Mouse (Mus musculus) right cerebral cortex, postnatal 25 days (tissue): ENCODE measurements at regions not wholly inside any gene's neighbourhood (a gene's known extent, or its start where the extent isn't known, plus 50 kb on each side); places are given as distances from the start of the nearest gene placed in this dataset.

Experiments
- DNase-seq: peaks from one replicate; pipeline ENCODE4 v3.0.0; 2022

DNA sequence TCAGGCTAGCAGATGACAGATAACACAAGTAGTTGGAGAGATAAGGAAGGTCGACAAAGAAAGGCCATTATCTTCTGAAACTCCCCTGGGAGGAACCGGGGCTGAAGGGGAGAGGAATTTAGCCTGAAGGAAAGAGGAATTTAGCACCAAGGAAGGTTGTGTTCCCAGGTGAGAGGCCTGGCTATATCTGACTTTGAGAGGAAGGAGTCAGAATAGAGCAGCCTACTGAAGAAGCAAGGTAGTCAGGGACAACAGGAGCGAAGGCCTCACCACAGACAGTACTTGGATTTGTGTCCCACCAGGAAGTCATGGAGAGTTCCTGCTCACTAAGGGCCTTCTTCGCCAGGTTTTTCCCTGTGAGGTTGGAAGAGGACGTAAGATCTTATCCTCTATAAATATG lies 102.2 kb downstream of the Tmco5 start:
- DNase-seq: no peak

DNA sequence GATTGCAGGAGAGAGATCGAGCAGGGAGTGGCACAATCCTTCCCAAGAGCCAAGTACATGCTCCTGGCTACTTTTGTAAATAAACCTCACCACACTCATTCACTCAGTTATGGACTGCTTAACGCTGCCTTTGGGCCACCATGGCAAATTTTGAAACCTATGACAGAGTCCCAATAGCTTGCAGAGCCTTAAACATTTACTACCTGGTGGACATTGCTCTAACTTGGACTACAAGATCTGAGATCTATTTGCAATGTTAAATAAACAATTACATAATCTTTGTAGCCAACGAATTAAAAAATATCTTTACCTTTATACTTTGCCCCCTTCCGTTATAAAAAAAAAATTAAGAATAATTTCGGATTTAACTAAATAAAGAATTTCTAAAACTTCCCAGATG lies 104.9 kb downstream of the Tmco5 start:
- no peak for DNase-seq

DNA sequence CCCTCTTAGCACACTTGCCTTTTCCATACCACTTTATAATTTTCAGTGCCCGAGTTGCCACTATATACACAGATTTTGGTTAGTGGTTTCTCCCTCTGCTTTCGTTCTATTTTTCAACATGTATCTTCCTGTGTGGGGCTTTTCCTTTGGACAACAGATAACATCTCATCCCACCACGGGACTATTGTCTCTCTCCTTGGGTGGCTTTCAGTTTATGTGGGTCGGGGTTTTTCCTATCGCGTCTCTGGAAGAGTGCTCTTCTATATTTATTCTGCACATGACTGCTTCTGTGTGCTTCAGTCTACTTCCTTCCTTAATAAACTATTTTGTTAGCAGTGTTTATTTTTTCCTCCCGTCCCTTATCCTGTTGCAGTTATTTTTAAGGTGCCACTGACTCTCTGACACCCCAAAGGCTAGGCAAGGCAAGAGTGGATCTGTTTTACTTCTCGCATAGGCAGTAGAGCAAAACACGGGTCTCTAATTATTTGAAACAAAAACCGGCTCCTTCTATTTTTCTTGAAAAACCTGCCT lies 105.4 kb downstream of the Tmco5 start:
- no peak for DNase-seq

DNA sequence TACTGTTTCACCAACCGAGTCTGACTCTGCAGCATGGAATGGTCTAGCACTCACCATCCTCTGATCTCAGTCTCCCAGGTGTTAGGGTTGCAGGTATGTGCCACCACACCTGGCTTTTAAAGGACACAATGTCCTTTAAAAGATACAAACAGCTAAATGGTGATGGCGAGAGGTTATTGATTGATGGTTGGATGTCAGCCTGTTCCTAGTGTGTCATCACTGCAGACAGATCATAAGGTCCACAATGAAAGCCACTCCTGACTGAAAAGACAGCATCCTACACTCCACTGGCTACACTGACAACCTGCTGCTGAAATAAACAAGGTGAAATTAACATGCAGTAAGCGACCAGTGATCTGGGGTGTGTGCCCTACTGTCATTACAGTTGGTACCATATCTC lies 106.1 kb downstream of the Tmco5 start:
- DNase-seq: no peak

DNA sequence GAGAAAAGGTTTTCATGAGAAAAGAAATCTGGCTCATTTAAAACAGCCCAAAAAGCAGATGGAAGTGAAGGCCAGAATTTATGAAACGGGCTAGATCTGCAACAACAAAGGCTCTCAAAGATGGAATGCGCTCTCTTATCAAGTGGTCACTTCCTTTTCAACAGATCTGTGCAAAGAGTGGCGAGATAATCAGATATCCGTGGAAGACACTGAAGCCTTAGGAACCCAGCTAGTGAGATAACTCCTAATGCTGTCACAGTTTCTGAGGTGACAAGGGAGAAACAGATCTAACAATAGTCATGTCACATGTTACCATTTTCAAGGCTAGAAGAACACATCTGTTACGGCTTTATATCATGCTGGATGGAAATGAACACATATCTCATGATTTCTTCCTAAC lies 107.1 kb downstream of the Tmco5 start:
- no peak for DNase-seq

DNA sequence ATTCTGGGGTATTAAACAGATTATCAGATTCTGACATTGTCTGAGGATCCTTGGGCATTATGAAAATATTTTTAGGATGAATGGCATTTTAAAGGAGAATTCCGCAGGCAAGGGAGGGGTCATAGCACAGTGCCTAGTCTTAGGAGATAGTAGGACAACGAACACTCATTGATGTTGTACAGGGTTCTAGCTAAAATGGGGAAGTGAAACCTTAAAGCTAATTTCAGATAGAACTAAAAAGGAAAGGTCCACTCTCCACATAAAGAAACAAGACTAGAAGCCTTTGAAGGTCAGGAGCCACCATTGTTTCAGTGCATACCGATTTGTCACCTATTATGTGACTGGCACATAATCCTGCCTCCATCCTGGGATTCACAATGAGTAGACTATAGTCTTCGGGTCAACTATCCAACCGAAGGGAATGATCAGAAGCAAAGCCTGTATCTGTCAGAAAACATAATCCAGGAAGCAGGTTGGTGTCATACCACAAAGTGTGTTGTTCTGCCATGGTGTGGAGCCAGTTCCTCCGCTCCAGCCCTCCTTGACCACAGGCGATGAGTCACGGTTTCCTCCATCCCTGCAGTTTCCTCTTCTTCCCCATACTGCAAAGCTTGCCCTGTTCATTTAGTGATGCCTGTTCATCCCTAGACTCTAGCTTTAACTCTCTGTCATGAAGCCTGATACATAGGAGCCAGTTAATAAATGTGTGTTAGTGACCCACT lies 110.6 kb downstream of the Tmco5 start:
- DNase-seq: no peak

DNA sequence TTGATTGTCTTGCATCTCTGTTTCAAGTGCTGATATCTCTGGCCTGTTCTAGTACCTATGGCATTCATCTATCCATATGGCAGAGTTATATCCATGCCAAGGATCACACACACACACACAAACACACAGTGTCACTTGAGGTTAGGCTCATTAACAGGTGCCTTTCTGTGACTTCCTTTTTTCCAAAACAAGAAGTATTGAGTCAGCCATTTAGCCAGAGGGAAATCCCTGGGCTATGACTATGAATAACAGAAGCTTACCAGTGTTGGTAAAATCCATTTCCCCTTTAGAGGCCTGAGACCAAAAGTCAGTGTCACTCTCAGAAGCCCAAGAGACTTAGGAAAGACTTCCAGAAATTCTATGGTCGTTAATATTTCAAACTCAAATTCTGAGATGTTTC lies 111.6 kb downstream of the Tmco5 start:
- DNase-seq: no peak

DNA sequence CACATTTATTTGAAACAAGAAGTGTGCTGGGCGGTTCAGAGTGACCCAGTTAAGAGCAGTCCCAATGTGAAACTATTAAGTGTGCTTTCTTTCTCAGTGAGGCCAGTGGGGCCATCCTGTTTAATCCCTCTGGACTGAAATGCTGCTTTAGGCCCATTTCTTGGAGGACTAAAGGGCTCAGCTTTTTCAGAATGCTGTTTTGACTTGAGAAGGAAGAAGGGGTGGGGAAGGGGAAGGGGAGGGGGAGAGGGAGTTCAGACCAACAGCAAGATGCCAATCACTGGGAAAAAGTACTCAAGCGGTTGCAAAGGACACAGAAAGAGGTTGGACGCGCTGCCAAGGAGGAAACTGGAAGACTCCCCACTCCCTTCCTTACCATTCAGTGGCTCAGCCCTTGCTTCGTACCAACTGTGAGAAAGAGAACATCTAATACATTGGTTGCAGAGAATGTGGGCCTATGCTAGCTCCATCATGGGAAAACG lies 113.1 kb downstream of the Tmco5 start:
- no peak for DNase-seq

DNA sequence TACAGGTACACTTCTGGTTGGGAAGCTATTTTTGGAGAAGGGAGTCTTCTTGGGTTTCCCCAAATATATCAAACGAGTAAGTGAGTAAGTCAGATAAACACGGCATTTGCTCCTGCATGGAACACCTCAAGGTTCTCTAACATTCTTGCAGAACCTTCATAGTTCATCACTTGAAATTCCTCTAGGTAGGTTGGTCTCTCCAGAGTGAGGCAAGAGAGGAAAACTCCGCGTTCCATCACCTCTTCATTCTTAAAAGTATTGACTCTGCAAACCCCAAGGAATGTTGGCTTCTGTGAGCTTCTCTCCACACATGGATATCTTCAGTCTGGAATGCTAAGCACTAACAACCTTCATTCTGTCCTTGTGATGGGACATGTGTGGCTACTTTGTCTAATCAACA lies 115.2 kb downstream of the Tmco5 start:
- no peak for DNase-seq

DNA sequence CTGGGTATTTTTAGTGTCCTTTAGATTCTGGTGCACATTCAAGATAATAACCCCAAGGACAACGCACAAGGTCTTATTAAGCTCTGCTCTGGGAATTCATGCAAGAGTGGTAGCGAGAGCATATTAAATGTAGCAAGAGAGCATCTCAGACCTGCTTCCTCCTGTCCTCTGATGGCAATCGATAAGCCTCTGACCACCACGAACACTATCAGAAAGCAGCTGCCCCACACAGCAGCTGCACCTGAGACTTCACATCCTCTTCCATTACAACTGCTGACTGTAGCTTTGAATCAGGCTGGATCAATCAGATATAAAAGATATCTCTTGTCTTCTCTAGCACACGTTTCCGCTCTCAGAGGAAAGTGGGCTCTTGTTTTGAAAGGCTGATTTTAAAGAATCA lies 117.8 kb downstream of the Tmco5 start:
- DNase-seq: no peak

DNA sequence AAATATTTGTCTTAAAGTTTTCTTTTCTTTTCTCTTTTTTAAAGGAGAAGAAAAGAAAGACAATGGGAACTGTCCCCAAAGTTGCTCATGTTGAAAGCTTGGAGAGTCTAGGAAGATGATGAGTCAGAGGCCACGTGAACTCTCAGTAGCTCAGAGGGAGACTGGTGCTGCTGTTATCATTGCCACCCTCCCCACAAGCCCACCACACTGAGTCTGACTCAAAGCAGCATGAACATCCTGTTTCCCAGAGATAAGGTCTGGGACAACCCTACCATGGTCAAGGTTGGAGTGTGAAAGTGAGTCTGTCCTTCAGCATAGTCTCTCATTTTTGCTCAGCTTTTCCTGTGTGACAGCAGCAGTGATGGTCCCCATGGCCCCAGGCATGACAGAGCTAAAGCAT lies 120.3 kb downstream of the Tmco5 start:
- no peak for DNase-seq

DNA sequence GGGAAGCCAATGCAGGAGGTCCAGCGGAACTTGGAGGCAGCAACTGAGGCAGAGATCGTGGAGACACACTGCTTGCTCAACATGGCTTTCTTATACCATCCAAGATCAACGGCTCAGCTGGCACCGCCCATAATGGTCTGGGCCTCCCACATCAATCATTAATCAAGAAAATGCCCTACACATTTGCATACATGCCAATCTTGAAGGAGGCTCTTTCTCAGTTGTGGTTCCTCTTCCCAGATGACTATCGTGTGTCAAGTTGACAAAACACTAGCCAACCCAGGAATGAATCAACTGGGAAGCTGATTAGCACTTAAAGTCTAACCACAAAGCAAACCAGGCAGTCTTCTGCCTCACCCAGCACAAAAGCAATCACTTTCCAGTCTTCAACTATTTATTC lies 121.1 kb downstream of the Tmco5 start:
- no peak for DNase-seq

DNA sequence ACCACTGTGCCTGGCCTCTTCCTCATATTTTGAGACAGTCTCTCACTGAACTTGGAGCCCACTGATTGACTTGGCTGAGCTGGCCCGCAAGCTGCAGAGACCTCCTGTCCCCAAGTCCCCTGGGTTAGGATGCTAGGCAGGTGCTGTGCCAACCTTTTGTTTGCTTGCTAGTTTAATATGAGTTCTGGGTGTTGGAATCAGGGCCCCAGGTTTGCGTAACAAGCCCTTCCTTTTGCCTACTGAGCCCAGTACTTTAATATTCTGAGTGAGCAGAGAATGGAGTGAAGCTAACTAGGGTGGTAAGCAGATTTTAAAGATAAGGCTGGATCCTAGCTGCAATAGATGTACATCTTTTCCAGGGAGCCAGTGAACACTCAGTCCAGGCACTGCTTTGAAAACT lies 117.2 kb upstream of the Spred1 start:
- DNase-seq: no peak

DNA sequence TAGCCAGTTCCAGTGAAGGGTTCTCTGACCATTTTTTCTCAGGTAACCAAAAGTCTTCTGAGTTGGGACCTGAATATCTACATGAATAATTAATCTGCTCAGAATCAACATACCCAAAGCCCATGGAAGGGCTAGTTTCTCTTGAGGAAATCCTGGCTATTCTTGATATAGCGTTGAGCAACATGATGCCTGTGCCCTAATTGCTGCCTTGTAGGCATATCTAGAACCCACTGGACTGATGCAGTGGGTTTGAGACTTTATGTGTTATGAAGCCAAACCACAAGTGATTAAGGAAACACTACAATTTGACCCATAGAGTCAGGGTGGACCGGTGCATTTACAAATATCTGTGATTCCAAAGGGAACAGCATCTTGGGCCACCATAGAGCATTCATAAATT lies 114.3 kb upstream of the Spred1 start:
- DNase-seq: no peak

DNA sequence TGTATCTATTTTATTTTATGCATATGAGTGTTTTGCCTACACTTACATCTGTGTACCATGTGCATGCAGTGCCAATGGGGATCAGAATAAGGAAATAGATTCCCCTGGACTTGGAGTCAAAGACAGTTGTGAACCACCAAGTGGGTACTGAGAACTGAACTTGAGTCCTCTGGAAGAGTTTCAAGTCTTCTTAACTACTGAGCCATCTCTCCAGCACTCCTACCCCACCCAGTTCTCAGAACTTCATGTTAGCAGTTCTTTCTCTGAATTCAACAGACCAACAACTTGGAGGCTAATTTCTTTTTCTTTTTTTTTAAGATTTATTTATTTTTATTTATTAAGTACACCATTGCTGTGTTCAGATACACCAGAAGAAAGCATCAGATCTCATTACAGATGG lies 112.3 kb upstream of the Spred1 start:
- DNase-seq: no peak

DNA sequence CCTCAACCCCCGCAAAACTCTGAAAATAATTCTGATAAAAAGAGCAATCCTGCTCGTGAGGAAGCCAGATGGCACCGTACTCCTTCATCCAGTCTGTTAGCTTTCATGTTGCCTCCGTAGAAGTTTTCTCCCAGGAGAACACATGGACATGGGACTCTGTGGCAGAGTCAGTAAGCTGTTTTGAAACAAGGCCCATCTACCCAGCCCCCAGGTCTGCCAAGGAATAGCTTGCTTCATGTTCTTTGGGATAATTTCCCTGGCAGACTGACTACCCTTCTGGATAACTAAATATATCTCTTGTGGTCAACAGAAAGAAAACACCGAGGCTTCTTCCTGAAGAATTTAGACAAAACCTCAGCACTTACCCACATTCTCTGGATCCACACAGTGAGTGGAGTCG lies 111.2 kb upstream of the Spred1 start:
- DNase-seq: peak; percentile 22

DNA sequence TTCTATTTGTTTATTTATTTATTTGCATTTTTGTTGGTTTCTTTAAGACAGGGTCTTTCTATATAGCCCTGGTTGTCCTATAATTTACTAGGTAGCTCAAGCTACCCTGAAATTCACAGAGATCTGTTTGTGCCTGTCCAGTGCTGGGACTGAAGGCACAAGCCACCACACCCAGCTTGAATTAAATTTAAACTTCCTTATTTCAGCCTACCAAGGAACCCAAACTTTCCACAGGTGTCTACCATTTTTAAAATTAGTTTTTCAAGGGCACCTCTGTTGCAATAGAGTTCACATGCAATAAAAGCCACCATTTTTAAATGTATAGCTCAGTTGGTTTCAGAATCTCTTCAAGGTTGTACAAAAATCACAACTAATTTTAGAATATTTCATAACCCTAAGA lies 110.2 kb upstream of the Spred1 start:
- no peak for DNase-seq

DNA sequence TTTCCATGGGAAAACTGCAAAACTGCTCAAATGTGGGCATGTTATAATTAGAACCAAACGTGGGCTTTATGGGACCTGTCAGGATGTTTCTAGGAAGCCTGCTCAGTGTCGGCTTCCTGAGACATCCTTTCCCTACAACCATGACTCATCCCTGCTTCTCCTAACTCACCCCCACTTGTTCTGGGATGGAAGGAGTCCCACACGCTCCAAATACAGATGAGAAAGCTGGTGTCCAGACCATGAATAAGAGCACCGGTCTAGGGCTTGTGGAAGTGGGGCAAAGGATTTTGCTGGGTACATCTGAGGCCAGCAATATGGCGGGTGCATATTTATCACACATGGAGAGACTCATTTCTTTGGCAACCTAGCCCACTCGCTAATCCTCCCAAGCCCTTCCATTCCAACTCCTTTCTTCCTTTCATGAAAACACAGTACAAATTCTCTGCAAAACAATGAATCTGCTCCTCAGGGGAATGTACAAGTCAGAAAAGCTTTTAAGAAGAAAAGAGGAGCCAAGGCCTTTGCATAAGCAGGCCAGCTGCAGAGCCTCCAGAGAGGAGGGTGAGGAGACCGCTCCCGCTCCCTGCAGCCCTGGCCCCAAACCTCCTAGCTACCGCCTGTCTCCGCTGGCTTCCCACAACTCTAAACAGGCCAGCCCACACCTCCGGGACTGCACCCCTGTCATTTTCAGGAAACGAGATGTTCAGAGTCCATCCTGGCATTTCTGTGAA lies 103.1 kb upstream of the Spred1 start:
- DNase-seq: peak; percentile 63

DNA sequence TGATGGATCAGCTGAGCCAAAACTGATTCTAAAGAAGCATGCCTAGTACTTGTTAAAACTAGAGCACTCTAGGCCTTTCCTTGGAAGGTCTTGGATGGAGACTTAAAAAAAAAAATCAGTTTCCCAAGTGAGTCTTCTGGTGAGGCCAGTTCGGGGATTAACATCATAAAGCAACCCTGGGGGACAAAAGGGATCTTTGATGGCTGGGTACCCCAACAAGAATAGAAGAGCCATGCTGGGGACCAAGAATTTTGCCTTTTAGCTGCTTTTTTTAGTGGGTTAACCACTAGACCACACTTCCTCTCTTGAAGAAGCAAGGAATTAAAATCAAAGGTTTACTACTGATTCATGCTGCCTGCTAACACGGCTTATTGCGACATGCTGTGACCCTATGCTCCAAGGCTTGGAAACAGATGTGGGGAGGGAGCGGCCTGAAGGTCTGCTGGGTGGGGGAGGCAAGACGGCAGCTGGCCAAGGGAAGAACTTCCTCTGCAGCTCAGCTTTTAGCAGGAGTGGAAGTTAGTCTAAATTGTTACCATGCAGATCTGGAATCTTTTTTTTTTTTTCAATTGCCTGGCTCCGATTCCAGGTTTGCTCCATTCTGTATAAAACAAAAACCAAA lies 102.1 kb upstream of the Spred1 start:
- DNase-seq: peak; percentile 20

DNA sequence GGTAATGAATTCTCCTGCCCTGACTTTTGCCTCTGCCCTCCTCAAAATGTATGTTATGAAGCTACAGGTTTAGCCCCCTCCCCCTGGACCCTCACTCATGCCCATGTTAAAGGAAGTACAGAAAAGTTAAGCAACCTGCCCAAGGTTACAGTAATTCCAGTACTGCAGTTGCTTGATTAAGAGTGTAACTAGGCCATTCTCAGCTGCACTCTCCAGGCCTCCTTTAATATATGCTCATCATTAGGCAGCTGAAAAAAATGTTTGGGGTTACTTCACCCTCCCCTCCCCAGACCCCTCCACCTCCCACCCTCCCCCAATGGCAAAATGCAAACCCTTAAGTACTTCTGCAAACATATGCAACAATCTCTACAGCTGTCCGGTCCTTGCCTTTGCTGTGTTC lies 101.6 kb upstream of the Spred1 start:
- DNase-seq: no peak

DNA sequence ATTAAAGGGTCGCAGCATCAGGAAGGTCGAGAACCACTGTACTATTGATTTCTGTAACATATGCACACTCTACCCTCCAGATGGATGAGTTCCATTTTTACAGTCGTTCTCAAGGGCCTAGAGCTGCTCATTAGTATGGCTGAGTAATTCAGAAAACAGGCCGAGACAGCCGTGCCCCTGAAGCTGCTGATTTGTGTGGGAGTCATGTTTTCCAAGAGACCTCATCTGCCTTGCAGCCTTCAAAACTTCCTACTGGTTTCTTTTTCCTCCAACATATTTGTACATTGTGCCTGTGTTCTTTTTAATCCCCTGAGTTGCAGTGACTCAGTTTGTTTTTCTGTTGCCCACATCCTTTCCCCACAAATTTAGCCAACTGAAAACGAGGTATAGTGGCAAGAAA lies 99.4 kb upstream of the Spred1 start:
- no peak for DNase-seq

DNA sequence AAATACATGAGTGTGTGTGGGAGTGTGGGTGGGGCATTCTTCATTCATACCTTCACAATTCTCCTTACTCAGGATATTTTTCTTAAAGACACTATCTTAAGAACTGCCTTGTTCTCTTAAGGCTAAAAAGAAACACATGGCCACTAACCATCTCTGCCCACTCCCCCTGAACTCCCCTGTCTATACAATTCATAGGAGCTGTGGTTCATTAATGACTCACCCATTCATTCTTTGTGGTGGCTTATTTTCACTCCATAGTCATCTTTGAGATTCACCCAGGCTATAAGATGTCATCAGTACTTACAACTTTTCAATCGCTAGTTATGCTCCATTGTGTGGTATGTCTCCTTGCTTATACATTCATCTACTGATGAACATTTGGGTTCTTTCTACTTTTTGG lies 97.7 kb upstream of the Spred1 start:
- DNase-seq: no peak

DNA sequence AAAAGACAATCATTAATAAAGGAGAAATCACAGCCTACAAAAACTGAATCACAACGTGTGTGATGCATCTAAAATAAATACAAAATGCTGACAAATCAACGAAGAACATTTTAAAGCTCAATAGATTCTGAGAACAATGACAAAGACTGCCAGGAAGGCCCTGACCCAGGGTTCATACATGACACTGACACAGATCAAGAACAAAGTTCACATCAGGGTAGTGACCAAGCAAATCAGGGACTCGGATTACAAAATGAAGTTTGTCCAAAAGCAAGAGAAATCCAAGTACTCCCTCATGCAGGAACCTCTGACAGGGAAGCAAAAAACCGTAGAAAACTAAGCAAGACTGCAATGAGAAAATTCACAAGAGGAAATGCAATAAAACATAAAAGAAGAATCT lies 94.1 kb upstream of the Spred1 start:
- no peak for DNase-seq

DNA sequence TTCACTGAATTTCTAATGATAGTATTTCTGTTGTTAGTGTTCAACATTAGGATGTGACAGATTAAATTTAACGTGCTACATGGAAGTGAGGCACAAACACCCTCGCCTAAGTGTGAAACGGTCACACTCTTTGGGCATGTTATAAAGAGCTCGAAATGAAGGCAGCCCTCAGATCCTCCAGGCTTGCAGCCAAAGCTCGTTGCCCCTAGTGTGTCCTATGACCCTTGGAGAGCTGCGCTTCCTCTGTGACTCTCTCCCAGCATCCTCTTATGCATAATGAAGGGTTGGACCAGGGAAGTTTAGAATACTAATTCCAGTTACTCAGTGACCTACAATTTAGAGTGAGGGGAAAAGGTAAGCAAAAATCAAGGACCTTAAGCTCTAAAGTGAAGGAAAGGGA lies 92.4 kb upstream of the Spred1 start:
- DNase-seq: no peak
